Mouse (Mus musculus): Measurements from ENCODE around the gene Gm20388. TPM values are rescaled to one million over a fixed set of nuclear protein-coding genes. Genes with fewer than 3 reads are reported as not detected.

Gene Gm20388
- polyA plus RNA-seq, 1 experiment: 28.1 TPM

- Histone ChIP-seq H3K4me3 (ENCODE audit: low read depth, low read length) (no peak overlapping the region), H3K9ac (ENCODE audit: low read depth, poor library complexity, severe bottlenecking) (no peak overlapping the region), H3K4me1 (ENCODE audit: control insufficient read depth, insufficient read depth, low read length) (no peaks in the 10 kb centered on the region), H3K36me3 (ENCODE audit: control insufficient read depth, insufficient read depth, low read length, poor library complexity, severe bottlenecking) (peaks cover 51% of the 10 kb centered on the region), H3K9me3 (replicated peaks; ENCODE audit: control insufficient read depth, insufficient read depth, low read length, poor library complexity, severe bottlenecking) (no peaks in the 10 kb centered on the region), H3K27ac (ENCODE audit: insufficient read depth, low read length) (no peak overlapping the region), H3K27me3 (ENCODE audit: control insufficient read depth, insufficient read depth, low read length, poor library complexity, severe bottlenecking) (no peaks in the 10 kb centered on the region)
- no peak for TF ChIP-seq CTCF (IDR thresholded peaks at IDR 0.05; ENCODE audit: low read depth, low read length)
- no peak for TF ChIP-seq EP300 (IDR thresholded peaks at IDR 0.05; ENCODE audit: insufficient read depth, low read depth, low read length)
- no peak for TF ChIP-seq POLR2A (IDR thresholded peaks at IDR 0.05; ENCODE audit: insufficient read depth, low read length)
Observed at GRCm38 (mm10) chr8:122003646-122004045, 2093.0 kb downstream of the Gm20388 start.

GRCm38 (mm10) chr8:122004131-122004530 is 2093.5 kb downstream of the Gm20388 start:
- Histone ChIP-seq H3K4me1 (ENCODE audit: control insufficient read depth, insufficient read depth, low read length) (no peaks in the 10 kb centered on the region), H3K27ac (ENCODE audit: insufficient read depth, low read length) (no peak overlapping the region), H3K27me3 (ENCODE audit: control insufficient read depth, insufficient read depth, low read length, poor library complexity, severe bottlenecking) (no peaks in the 10 kb centered on the region), H3K36me3 (ENCODE audit: control insufficient read depth, insufficient read depth, low read length, poor library complexity, severe bottlenecking) (peaks cover 49% of the 10 kb centered on the region), H3K9ac (ENCODE audit: low read depth, poor library complexity, severe bottlenecking) (no peak overlapping the region), H3K9me3 (replicated peaks; ENCODE audit: control insufficient read depth, insufficient read depth, low read length, poor library complexity, severe bottlenecking) (no peaks in the 10 kb centered on the region), H3K4me3 (ENCODE audit: low read depth, low read length) (no peak overlapping the region)
- TF ChIP-seq CTCF (IDR thresholded peaks at IDR 0.05; ENCODE audit: low read depth, low read length): no peak
- no peak for TF ChIP-seq POLR2A (IDR thresholded peaks at IDR 0.05; ENCODE audit: insufficient read depth, low read length)
- TF ChIP-seq EP300 (IDR thresholded peaks at IDR 0.05; ENCODE audit: insufficient read depth, low read depth, low read length): no peak

GRCm38 (mm10) chr8:122005422-122006204 is 2095.0 kb downstream of the Gm20388 start:
- Histone ChIP-seq H3K36me3 (ENCODE audit: control insufficient read depth, insufficient read depth, low read length, poor library complexity, severe bottlenecking) (peaks cover 40% of the 10 kb centered on the region), H3K9me3 (replicated peaks; ENCODE audit: control insufficient read depth, insufficient read depth, low read length, poor library complexity, severe bottlenecking) (no peaks in the 10 kb centered on the region), H3K9ac (ENCODE audit: low read depth, poor library complexity, severe bottlenecking) (no peak overlapping the region), H3K4me1 (ENCODE audit: control insufficient read depth, insufficient read depth, low read length) (no peaks in the 10 kb centered on the region), H3K4me3 (ENCODE audit: low read depth, low read length) (no peak overlapping the region), H3K27ac (ENCODE audit: insufficient read depth, low read length) (no peak overlapping the region), H3K27me3 (ENCODE audit: control insufficient read depth, insufficient read depth, low read length, poor library complexity, severe bottlenecking) (no peaks in the 10 kb centered on the region)
- TF ChIP-seq POLR2A (IDR thresholded peaks at IDR 0.05; ENCODE audit: insufficient read depth, low read length): no peak

GRCm38 (mm10) chr8:122006688-122007484 is 2096.2 kb downstream of the Gm20388 start:
- TF ChIP-seq POLR2A (IDR thresholded peaks at IDR 0.05; ENCODE audit: insufficient read depth, low read length): no peak
- TF ChIP-seq CTCF (IDR thresholded peaks at IDR 0.05; ENCODE audit: low read depth, low read length): no peak
- TF ChIP-seq EP300 (IDR thresholded peaks at IDR 0.05; ENCODE audit: insufficient read depth, low read depth, low read length): no peak
- peaks cover 37% of the 10 kb centered on the region for H3K36me3 ChIP-seq (ENCODE audit: control insufficient read depth, insufficient read depth, low read length, poor library complexity, severe bottlenecking)
- no peak overlapping the region for H3K27ac ChIP-seq (ENCODE audit: insufficient read depth, low read length)
- H3K9me3 ChIP-seq (replicated peaks; ENCODE audit: control insufficient read depth, insufficient read depth, low read length, poor library complexity, severe bottlenecking): no peaks in the 10 kb centered on the region
- no peak overlapping the region for H3K4me3 ChIP-seq (ENCODE audit: low read depth, low read length)
- H3K4me1 ChIP-seq (ENCODE audit: control insufficient read depth, insufficient read depth, low read length): no peaks in the 10 kb centered on the region
- H3K27me3 ChIP-seq (ENCODE audit: control insufficient read depth, insufficient read depth, low read length, poor library complexity, severe bottlenecking): no peaks in the 10 kb centered on the region
- no peak overlapping the region for H3K9ac ChIP-seq (ENCODE audit: low read depth, poor library complexity, severe bottlenecking)

GRCm38 (mm10) chr8:122008395-122008794 is 2097.8 kb downstream of the Gm20388 start:
- Histone ChIP-seq H3K4me3 (ENCODE audit: low read depth, low read length) (no peak overlapping the region), H3K27ac (ENCODE audit: insufficient read depth, low read length) (no peak overlapping the region), H3K9ac (ENCODE audit: low read depth, poor library complexity, severe bottlenecking) (no peak overlapping the region), H3K4me1 (ENCODE audit: control insufficient read depth, insufficient read depth, low read length) (no peaks in the 10 kb centered on the region), H3K36me3 (ENCODE audit: control insufficient read depth, insufficient read depth, low read length, poor library complexity, severe bottlenecking) (peaks cover 37% of the 10 kb centered on the region), H3K9me3 (replicated peaks; ENCODE audit: control insufficient read depth, insufficient read depth, low read length, poor library complexity, severe bottlenecking) (no peaks in the 10 kb centered on the region), H3K27me3 (ENCODE audit: control insufficient read depth, insufficient read depth, low read length, poor library complexity, severe bottlenecking) (no peaks in the 10 kb centered on the region)
- no peak for TF ChIP-seq POLR2A (IDR thresholded peaks at IDR 0.05; ENCODE audit: insufficient read depth, low read length)
- no peak for TF ChIP-seq EP300 (IDR thresholded peaks at IDR 0.05; ENCODE audit: insufficient read depth, low read depth, low read length)
- no peak for TF ChIP-seq CTCF (IDR thresholded peaks at IDR 0.05; ENCODE audit: low read depth, low read length)

- peaks cover 37% of the 10 kb centered on the region for H3K36me3 ChIP-seq (ENCODE audit: control insufficient read depth, insufficient read depth, low read length, poor library complexity, severe bottlenecking)
- no peaks in the 10 kb centered on the region for H3K27me3 ChIP-seq (ENCODE audit: control insufficient read depth, insufficient read depth, low read length, poor library complexity, severe bottlenecking)
Observed at GRCm38 (mm10) chr8:122010638-122011037, 2100.0 kb downstream of the Gm20388 start.

More at GRCm38 (mm10) chr8:122010638-122011037, 2100.0 kb downstream of the Gm20388 start:
- TF ChIP-seq EP300 (IDR thresholded peaks at IDR 0.05; ENCODE audit: insufficient read depth, low read depth, low read length): no peak
- TF ChIP-seq POLR2A (IDR thresholded peaks at IDR 0.05; ENCODE audit: insufficient read depth, low read length): no peak
- no peak for TF ChIP-seq CTCF (IDR thresholded peaks at IDR 0.05; ENCODE audit: low read depth, low read length)
- no peak overlapping the region for H3K27ac ChIP-seq (ENCODE audit: insufficient read depth, low read length)
- H3K9ac ChIP-seq (ENCODE audit: low read depth, poor library complexity, severe bottlenecking): no peak overlapping the region
- H3K4me1 ChIP-seq (ENCODE audit: control insufficient read depth, insufficient read depth, low read length): no peaks in the 10 kb centered on the region
- no peak overlapping the region for H3K4me3 ChIP-seq (ENCODE audit: low read depth, low read length)
- H3K9me3 ChIP-seq (replicated peaks; ENCODE audit: control insufficient read depth, insufficient read depth, low read length, poor library complexity, severe bottlenecking): no peaks in the 10 kb centered on the region

All from ES-Bruce4 (cell line).